Mouse (Mus musculus): ENCODE measurements around the gene Htra1.

GRCm38 (mm10) chr7:131007221-131007620, 71.3 kb downstream of the Htra1 start:
- TF ChIP-seq EP300 (IDR thresholded peaks at IDR 0.05; ENCODE audit: insufficient read depth, low read depth, low read length), result no peak
- TF ChIP-seq POLR2A (IDR thresholded peaks at IDR 0.05; ENCODE audit: insufficient read depth, low read depth, low read length), result no peak
